Mouse (Mus musculus) frontal cortex, adult 2 months (tissue): ENCODE results near the gene Pkig. TPM values are rescaled to one million over a fixed set of nuclear protein-coding genes. Genes with fewer than 3 reads are reported as not detected.
A peak's percentile ranks its signal among the peaks of the same experiment; 100 is the strongest.

Experiments
- DNase-seq, 2 experiments: peaks; one replicate each; pipeline ENCODE4 v3.0.0; 2022; ENCODE audit warnings: low spot score in 1 of 2; ENCODE audit errors: extremely low spot score in 1 of 2
- polyA plus RNA-seq: library from polyadenylated mRNA; depleted of rRNA; stranded (reverse); fragments of >200 nt; gene quantifications from 2 replicates; pipeline ENCODE4 v1.2.3, GENCODE M21; 2012; rRNA removed

The Pkig gene
- polyA plus RNA-seq, 1 experiment, result 194 TPM

DNA sequence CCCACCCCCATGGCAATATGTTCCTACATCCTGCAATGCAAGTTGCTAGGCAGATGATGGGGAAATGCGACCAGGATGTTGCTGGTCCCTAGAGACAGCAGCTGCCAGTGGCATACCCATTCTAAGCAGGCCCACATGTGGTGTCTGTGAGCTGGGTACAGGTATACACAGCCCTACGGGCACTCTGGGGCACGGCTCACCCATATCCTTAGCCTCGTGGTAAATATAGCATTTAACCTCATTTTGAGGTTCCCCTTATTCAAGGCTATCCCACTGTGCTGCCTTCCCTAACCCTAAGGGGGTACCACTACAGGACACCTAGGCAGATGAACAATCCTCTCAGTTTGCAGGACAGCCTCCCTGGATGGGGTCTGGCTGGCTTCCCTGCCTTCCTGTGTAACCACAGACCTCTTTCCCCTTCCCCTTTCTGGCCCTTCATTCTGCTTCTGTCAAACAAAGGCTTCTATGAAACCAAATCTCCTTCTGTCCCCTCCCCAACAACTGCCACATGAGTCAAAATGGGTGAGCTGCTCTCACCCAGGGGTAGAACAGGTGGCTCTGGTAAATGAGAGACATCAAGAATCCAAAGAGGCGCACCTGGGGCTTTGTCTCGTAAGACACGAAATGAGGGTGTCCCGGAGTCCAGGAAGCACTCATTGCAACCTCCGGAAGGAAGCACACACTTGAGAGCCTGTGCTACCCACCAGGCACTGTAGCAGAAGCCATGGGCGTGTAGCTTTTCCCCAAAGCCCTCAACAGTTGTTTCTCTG, 86.8 kb downstream of the Pkig start:
- DNase-seq, result no peak

DNA sequence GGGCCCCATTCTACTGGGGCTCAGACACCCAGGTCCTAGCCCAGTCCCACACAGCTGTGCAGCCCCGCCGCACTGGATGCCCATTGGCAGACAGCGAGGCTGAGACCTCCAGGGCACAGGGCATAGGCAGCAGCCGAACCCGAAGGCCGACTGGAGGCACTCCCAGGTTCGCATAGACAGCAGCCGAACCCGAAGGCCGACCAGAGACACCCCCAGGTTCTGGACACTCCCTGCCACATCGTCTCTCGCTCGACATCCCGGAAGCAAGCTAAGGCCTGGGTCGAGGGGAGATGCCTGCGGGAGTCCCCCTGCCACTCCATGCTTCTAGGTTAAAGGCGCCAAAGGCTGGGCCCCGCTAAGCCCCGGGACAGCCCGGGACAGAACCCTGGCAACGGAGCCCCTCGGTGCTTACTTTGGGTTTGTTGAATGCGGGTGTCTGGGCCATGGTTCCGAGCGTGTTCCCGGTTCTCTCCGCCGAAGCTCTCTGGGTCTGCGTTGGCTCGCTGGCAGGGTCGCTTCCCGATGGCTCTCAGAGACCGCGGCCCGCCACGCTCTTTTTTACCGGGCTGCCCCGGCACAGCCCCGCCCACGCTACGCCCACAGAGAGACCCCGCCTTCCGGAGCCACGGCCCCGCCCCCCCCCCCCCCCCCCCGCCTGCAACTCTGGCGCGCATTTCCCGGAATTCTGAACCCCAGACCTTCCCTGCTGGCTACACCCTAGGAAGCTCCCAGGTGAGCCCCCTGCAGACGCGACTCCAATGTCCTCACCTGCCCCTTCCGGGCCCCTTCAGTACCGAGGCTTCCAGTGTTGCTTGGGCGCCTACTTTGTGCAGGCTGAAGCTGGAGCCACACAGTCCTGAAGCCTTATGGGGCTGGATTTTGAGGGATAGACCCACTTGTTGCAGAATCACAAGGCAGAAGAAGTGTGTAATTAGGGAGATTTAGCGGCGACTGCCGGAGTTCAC, 91.7 kb downstream of the Pkig start, which contains the start of gene Ada:
Gene Ada, minus strand, starts transcription at position 593 of the 965 bp plus-strand sequence.
- peak in 1 of 2 experiments; percentile 27 for DNase-seq

DNA sequence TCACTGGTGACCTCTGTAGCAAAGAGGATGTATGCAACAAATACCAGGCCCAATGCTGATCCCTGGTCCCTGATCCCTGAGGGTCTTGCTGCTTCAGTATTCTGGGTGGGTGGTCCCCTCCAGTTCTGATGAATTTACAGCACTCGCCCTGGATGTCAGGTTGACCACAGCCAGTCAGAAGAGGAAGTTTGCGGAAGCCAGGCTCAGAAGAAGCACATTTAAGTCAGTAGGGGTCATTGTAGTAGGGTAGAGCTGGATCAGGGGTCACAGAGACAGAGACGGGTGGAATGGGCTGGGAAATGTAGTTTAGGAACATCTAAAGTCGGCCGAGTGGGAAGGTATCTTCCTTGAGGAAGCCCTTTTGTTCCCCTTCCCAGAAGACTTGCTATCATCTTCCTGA, 96.0 kb downstream of the Pkig start:
- no peak for DNase-seq

DNA sequence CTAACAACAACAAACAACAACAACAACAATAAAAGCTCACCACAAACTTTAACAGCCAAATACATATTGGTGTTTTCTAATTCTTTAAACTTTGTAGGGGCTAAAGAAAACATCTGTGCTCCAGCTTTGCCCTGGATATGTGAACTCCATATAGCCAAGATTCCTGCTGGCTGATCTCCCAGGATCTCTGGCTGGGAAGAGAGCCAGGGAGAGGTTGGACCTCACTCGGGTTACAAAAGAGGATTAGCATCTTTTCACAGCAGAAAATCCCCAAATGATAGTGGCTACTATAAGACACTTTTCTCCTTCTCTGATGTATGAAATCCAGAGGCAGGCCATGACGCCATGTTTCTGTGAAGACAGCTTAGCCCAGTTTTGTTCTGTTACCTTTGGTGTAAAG, 98.5 kb downstream of the Pkig start:
- no peak for DNase-seq

DNA sequence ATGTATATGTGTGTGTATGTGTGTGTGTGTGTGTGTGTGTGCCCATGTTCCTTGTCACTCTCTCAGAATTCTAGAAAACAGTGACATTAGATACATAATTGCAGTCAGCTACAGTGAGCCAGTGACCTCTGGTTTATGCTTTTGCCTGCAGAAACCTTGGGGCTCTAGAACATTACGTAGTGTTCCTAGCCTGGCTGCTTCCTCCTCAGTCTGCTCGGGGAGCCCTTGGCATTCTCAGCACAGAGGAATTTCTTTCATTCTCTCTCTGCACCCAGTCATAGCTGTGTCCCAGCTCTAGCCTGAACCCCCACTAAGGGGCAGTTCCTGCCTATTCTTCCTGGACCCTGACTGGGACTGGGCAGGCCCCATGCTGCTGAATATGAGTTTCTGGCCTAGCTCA, 100.0 kb downstream of the Pkig start:
- DNase-seq, result no peak

DNA sequence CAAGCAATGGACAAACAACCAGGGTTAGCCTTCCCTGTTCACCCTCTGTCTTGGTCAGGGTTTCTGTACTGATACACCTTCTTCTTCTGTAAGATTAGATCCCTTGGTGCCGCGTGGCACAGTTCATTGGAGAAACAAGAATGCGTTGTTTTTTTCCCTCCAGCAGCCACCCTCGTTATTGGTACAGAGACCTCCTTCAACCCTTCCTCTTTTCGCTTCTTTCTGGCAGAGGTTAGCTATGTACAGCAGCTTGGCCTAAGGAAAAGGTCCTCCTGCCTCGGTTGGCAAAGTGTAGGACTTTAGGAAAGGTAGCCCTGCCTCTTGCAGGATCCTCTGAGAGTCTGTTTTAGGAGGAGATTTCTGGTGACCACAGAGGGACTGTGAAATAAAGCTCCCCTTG, 102.4 kb downstream of the Pkig start:
- DNase-seq, result no peak

DNA sequence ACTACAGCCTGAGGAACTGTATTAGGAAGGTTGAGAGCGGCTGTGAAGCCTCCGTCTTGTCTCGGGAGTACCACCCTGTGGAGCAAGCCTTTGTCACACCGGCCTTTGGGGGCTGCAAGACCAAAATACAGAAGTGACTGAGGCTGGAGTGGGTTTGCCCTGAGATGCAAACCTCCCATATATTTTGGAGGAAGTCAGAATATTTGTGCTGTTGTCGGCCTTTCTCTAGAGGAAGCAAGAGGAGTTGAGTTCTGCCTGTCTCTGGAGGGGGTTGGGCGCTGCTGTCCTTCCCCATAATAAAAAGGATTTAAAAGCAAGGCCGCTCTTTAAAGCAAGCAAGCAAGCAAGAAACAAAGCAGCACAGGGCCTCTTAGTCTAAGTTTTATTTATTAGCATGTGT, 103.2 kb downstream of the Pkig start:
- DNase-seq, result no peak

DNA sequence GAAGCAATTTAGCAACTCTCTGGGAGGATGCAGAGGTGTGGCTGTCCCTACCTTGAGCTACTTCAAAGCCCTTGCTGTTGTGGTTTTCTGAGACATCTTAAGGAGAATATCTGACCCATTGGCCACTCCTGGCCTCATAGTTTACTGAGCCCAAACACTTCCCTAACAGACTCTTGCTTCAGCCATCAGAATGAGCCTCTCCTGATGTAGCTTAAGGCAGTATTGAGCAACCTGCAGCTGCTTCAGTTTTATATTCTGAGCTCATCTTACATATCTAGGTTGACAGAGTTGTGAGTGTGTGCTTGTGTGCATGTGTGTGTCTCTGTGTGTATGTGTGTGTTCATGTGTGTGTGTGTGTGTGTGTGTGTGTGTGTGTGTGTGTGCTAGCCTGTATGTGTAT, 108.1 kb downstream of the Pkig start:
- DNase-seq, result no peak

DNA sequence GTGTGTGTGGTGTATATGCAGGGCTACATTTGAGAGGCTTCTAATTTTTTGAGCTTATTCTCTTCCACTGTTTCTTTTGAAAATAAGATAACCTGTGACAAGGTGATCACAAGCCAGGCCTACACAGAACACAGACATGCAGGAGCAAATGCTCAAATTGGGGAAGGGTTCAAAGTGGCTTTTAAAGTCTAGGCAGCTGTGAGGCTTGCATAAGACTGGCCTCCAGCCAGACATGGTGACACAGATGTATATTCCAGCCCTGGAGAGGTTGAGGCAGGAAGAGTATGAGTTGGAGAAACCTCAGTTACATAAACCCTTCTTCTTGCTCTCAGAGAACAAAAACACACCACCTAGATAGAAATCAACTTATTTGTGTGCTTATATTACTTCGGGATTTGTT, 108.7 kb downstream of the Pkig start:
- DNase-seq, result no peak

DNA sequence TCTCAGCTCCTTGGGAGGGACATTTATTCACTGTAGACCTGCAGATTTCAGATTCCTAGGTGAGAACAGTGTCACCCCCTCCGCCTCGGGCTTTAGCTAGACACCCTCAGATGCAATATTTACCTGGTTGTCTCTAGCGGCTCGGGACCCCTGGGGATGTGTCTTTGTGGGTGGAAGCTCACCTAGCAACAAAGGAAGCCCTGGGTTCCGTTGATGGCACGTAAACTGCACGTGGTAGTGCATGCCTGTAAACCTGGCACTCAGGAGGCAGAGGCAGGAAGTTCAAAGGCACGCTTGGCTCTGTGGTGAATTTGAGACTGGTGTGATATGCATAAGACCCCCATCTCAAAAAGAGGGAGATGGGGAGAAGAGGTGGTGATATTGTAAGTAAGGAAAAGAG, 112.5 kb downstream of the Pkig start:
- DNase-seq, result no peak

Other genes starting within 250 kb of the Pkig start
- 24.2 and 26.0 TPM in 2 replicates for gene Oser1, start 233.7 kb upstream of the Pkig start, polyA plus RNA-seq
- gene Gdap1l1, start 219.9 kb upstream of the Pkig start, polyA plus RNA-seq, result 89.3 and 90.1 TPM in 2 replicates
- 10.3 and 11.2 TPM in 2 replicates for gene Fitm2, start 185.8 kb upstream of the Pkig start, polyA plus RNA-seq
- 0.08 TPM in 1 of 2 replicates, not detected in the other for gene R3hdml, start 166.1 kb upstream of the Pkig start, polyA plus RNA-seq
- gene Hnf4a, start 151.6 kb upstream of the Pkig start, polyA plus RNA-seq, result not detected in 2 replicates
- 44.2 and 47.2 TPM in 2 replicates for gene Ttpal, start 56.1 kb upstream of the Pkig start, polyA plus RNA-seq
- gene Serinc3, start 13.3 kb upstream of the Pkig start, polyA plus RNA-seq, result 167 and 199 TPM in 2 replicates
- gene Ada, start 91.9 kb downstream of the Pkig start, polyA plus RNA-seq, result 1.4 and 1.6 TPM in 2 replicates
- gene Ccn5, start 162.5 kb downstream of the Pkig start, polyA plus RNA-seq, result 0.14 and 0.15 TPM in 2 replicates
- gene Kcnk15, start 195.3 kb downstream of the Pkig start, polyA plus RNA-seq, result 7.3 TPM in 2 replicates